Mouse (Mus musculus) thymus, adult 2 months (tissue): Measurements from ENCODE around the gene Ackr3. TPM values are rescaled to one million over a fixed set of nuclear protein-coding genes. Genes with fewer than 3 reads are reported as not detected.

Experiments used
- DNase-seq: peaks from one replicate; pipeline ENCODE4 v3.0.0; 2021
- H3K27ac ChIP-seq: fragments of 200-500 bp; 2 replicates; pipeline ENCODE4 v1.5.1; 2012; ENCODE audit warnings: low read length, control low read depth; ENCODE audit not compliant: control insufficient read depth, insufficient read depth
- H3K27me3 ChIP-seq: fragments of 200-500 bp; 2 replicates; pipeline ENCODE4 v1.6.1; 2012; ENCODE audit warnings: mild to moderate bottlenecking, low read length, moderate library complexity, mixed read lengths; ENCODE audit not compliant: control insufficient read depth, insufficient read depth
- H3K36me3 ChIP-seq: fragments of 200-500 bp; 2 replicates; pipeline ENCODE4 v1.6.1; 2012; ENCODE audit warnings: mild to moderate bottlenecking, low read length, moderate library complexity; ENCODE audit not compliant: control insufficient read depth, insufficient read depth
- H3K4me1 ChIP-seq: fragments of 200-500 bp; replicated peaks from 2 replicates; pipeline ENCODE4 v1.6.1; 2012; ENCODE audit warnings: low read length; ENCODE audit not compliant: control insufficient read depth, insufficient read depth
- H3K4me3 ChIP-seq: fragments of 200-500 bp; 2 replicates; pipeline ENCODE4 v1.5.1; 2012; ENCODE audit warnings: mild to moderate bottlenecking, low read length, control low read depth, moderate library complexity; ENCODE audit not compliant: control insufficient read depth, insufficient read depth
- CTCF ChIP-seq: fragments of 200-500 bp; IDR thresholded peaks from 2 replicates; pipeline ENCODE4 v1.5.1; 2012; ENCODE audit warnings: mild to moderate bottlenecking, control low read depth, low read length, moderate library complexity, borderline replicate concordance; ENCODE audit not compliant: control insufficient read depth, poor library complexity, insufficient read depth; ENCODE audit errors: extremely low read depth
- POLR2A ChIP-seq: fragments of 200-500 bp; IDR thresholded peaks from 2 replicates; pipeline ENCODE4 v1.6.1; 2012; ENCODE audit warnings: mild to moderate bottlenecking, low read length, control low read depth, moderate library complexity; ENCODE audit not compliant: control insufficient read depth, poor library complexity, insufficient read depth; ENCODE audit errors: extremely low read depth
- WGBS: fragments of 180-500 bp; shearing (Covaris S2); methylation state at CpG from one replicate; pipeline ENCODE4 v1.1.7; 2018; 5-methylcytosine and 5-hydroxymethylcytosine counted together
- polyA plus RNA-seq: library from polyadenylated mRNA; depleted of rRNA; stranded (reverse); fragments of >200 nt; gene quantifications from 2 replicates; pipeline ENCODE4 v1.2.3, GENCODE M21; 2012

Ackr3 gene
- polyA plus RNA-seq, 1 experiment: 24.7 TPM

DNA sequence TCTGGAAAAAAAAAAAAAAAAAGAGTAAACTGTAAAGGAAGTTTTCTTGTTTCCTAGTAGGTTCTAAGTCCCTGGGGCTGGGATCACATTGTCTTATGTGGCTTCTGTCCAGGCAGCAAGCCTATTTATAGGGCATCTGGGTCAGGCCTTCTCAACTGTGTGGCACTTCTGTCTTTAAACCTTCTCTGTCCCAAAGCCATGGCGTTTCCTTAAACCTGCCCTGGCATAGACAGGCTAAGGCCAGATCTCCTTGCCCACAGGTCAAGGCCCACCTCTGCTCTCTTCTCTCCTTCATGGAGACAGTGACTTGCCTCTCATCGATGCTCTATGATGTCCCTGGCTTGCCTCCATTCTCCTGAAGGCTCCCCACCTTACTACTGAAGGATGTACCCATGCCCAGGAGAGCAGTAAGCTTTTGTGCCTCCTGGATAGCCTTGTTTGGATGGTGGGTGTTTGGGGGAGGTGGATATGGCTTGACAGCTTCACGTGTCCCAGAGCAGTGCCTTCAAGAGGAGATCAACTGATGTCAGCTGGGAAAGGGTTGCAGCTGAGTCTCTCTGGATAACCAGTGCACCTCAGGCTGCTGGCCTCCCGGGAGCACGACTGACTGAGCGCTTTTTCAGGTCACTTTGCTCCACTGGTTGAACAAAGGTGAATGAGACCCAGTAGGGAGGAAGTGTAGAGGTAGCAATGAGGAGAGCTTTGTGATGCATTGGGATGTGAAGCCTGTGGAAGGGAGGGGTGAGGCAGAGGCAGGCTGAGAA, 4.1 kb downstream of the Ackr3 start:
- TF ChIP-seq POLR2A: no peak
- no peak for TF ChIP-seq CTCF
- no peak overlapping the region for H3K4me3 ChIP-seq
- no peak for DNase-seq
- no peak overlapping the region for H3K27ac ChIP-seq
- no peaks in the 10 kb centered on the region; the same call in 1 of the 2 replicates for H3K27me3 ChIP-seq
- 84% methylated on average over 6 of the region's 6 CpGs for WGBS
- H3K4me1 ChIP-seq: 0 out of 2 replicates have a peak, but pooled peaks cover 2% of the 10 kb centered on the region
- no peaks in the 10 kb centered on the region for H3K36me3 ChIP-seq

DNA sequence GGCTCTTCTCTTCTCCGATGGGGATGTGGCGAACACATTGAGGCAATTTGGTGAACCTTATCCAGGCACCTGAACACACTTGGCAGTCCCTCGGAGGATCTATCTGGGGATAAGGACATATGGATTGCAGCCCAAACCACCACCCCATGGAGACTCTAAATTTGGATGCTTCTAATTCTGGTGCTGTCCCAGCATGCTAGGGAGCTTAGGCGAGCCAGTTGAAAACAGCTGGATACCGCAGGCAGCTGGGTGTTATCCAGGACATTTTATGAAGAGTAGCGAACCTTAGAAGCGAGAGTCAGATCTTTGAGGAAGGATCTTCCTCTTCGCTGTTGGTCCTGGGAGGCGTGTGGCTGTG, 4.7 kb downstream of the Ackr3 start:
- no peak overlapping the region for H3K27ac ChIP-seq
- DNase-seq: no peak

DNA sequence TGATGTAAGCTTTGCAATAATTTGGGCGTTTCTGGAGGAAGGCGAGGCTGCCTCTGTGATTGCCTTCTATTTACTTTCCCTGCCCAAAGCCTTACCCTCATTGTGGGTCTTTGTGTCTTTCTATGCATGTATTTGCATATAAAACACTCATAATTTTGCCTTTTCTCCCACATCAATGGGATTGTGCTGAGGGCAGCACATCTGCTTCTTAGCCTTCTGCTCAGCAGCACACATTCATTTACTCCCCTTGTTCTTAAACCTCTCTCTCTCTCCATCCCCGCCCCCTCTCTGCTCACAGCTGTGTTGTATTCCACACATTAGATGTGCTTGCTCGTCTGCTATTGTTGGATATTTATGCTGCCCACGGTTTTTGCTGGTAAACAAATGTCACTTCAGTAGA, 5.3 kb downstream of the Ackr3 start:
- Histone ChIP-seq H3K4me3 (no peak overlapping the region), H3K27ac (no peak overlapping the region), H3K4me1 (0 out of 2 replicates have a peak, but pooled peaks cover under 1% of the 10 kb centered on the region), H3K36me3 (no peaks in the 10 kb centered on the region), H3K27me3 (no peaks in the 10 kb centered on the region; the same call in 1 of the 2 replicates)
- whole genome bisulfite sequencing: 88% methylated on average over 5 of the region's 5 CpGs
- TF ChIP-seq POLR2A (no peak), CTCF (no peak)
- DNase-seq: no peak

More for the DNA sequence above, 4.7 kb downstream of the Ackr3 start:
- WGBS: 88% methylated on average over 9 of the region's 9 CpGs
- no peaks in the 10 kb centered on the region for H3K36me3 ChIP-seq
- no peaks in the 10 kb centered on the region; the same call in 1 of the 2 replicates for H3K27me3 ChIP-seq
- H3K4me1 ChIP-seq: 0 out of 2 replicates have a peak, but pooled peaks cover 2% of the 10 kb centered on the region
- H3K4me3 ChIP-seq: no peak overlapping the region
- TF ChIP-seq CTCF (no peak), POLR2A (no peak)

- WGBS: 55% methylated on average over 2 of the region's 2 CpGs
- TF ChIP-seq CTCF (no peak), POLR2A (no peak)
- Histone ChIP-seq H3K4me1 (no peaks in the 10 kb centered on the region), H3K27me3 (no peaks in the 10 kb centered on the region; the same call in 1 of the 2 replicates), H3K4me3 (no peak overlapping the region), H3K36me3 (no peaks in the 10 kb centered on the region), H3K27ac (no peak overlapping the region)
- no peak for DNase-seq
Measured at GRCm38 (mm10) chr1:90209741-90210140, 6.0 kb downstream of the Ackr3 start.

GRCm38 (mm10) chr1:90210346-90210745, 6.6 kb downstream of the Ackr3 start:
- WGBS: 91% methylated on average over 6 of the region's 6 CpGs
- H3K36me3 ChIP-seq: no peaks in the 10 kb centered on the region

DNA sequence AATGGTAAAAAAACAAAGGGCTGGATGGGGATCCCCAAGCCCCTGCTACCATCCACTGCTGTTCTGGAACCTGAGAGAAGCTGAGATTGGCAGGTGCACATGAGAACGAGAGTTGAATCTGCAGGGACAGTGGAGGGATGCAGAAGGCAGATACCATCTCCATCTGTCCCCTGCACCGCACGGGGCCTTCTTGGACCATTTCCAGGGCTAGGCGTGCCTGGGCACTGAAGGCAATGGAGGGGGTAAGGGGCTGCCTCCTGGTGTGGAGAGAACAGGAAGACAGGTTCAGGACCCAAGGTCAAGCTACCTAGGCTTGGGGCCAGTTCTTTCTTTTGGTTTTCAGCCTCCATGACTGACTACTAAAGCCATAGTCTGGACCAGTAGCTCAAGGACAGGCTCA, 7.0 kb downstream of the Ackr3 start:
- Histone ChIP-seq H3K27me3 (no peaks in the 10 kb centered on the region; the same call in 1 of the 2 replicates), H3K27ac (no peak overlapping the region), H3K4me3 (no peak overlapping the region), H3K4me1 (no peaks in the 10 kb centered on the region), H3K36me3 (no peaks in the 10 kb centered on the region)
- DNase-seq: no peak
- no peak for TF ChIP-seq CTCF
- TF ChIP-seq POLR2A: no peak
- WGBS: 78% methylated on average over 4 of the region's 4 CpGs

More at GRCm38 (mm10) chr1:90210346-90210745, 6.6 kb downstream of the Ackr3 start:
- TF ChIP-seq POLR2A (no peak), CTCF (no peak)
- Histone ChIP-seq H3K4me1 (no peaks in the 10 kb centered on the region), H3K4me3 (no peak overlapping the region), H3K27me3 (no peaks in the 10 kb centered on the region; the same call in 1 of the 2 replicates), H3K27ac (no peak overlapping the region)
- DNase-seq: no peak
